Mouse (Mus musculus): ENCODE results near the gene Actn1. TPM values are rescaled to one million over a fixed set of nuclear protein-coding genes. Genes with fewer than 3 reads are reported as not detected.

Gene Actn1
- polyA plus RNA-seq, 1 experiment, result 408 TPM

- Histone ChIP-seq H3K4me3 (replicated peaks) (no peak overlapping the region), H3K4me1 (peaks cover 42% of the 10 kb centered on the region), H3K27me3 (replicated peaks) (no peaks in the 10 kb centered on the region), H3K9me3 (no peaks in the 10 kb centered on the region), H3K36me3 (replicated peaks; ENCODE audit: low read length) (peaks cover 95% of the 10 kb centered on the region)
- TF ChIP-seq GATA1 (IDR thresholded peaks at IDR 0.05; ENCODE audit: borderline replicate concordance, low read length) (no peak), FLI1 (IDR thresholded peaks at IDR 0.05; ENCODE audit: low read length) (no peak)
Measured at GRCm38 (mm10) chr12:80199738-80200137, 60.4 kb downstream of the Actn1 start.

- no peak overlapping the region for H3K4me3 ChIP-seq (replicated peaks)
- H3K4me1 ChIP-seq, result peaks cover 47% of the 10 kb centered on the region
- H3K9me3 ChIP-seq, result no peaks in the 10 kb centered on the region
Measured at GRCm38 (mm10) chr12:80198487-80198886, 61.7 kb downstream of the Actn1 start.

GRCm38 (mm10) chr12:80197343-80197742, 62.8 kb downstream of the Actn1 start:
- Histone ChIP-seq H3K36me3 (replicated peaks; ENCODE audit: low read length) (peaks cover 95% of the 10 kb centered on the region), H3K4me3 (replicated peaks) (no peak overlapping the region), H3K9me3 (no peaks in the 10 kb centered on the region), H3K27me3 (replicated peaks) (no peaks in the 10 kb centered on the region), H3K4me1 (peaks cover 43% of the 10 kb centered on the region)
- TF ChIP-seq GATA1 (IDR thresholded peaks at IDR 0.05; ENCODE audit: borderline replicate concordance, low read length) (no peak), FLI1 (IDR thresholded peaks at IDR 0.05; ENCODE audit: low read length) (no peak)

More at GRCm38 (mm10) chr12:80198487-80198886, 61.7 kb downstream of the Actn1 start:
- TF ChIP-seq FLI1 (IDR thresholded peaks at IDR 0.05; ENCODE audit: low read length), result no peak
- TF ChIP-seq GATA1 (IDR thresholded peaks at IDR 0.05; ENCODE audit: borderline replicate concordance, low read length), result no peak
- Histone ChIP-seq H3K27me3 (replicated peaks) (no peaks in the 10 kb centered on the region), H3K36me3 (replicated peaks; ENCODE audit: low read length) (peaks cover 95% of the 10 kb centered on the region)

- no peak overlapping the region for H3K4me3 ChIP-seq (replicated peaks)
- no peaks in the 10 kb centered on the region for H3K9me3 ChIP-seq
- peaks cover 37% of the 10 kb centered on the region for H3K4me1 ChIP-seq
- peaks cover 99% of the 10 kb centered on the region for H3K36me3 ChIP-seq (replicated peaks; ENCODE audit: low read length)
- TF ChIP-seq FLI1 (IDR thresholded peaks at IDR 0.05; ENCODE audit: low read length) (no peak), GATA1 (IDR thresholded peaks at IDR 0.05; ENCODE audit: borderline replicate concordance, low read length) (no peak)
- no peaks in the 10 kb centered on the region for H3K27me3 ChIP-seq (replicated peaks)
Measured at GRCm38 (mm10) chr12:80191806-80192205, 68.4 kb downstream of the Actn1 start.

GRCm38 (mm10) chr12:80191371-80191770, 68.8 kb downstream of the Actn1 start:
- Histone ChIP-seq H3K27me3 (replicated peaks) (no peaks in the 10 kb centered on the region), H3K4me1 (peaks cover 38% of the 10 kb centered on the region), H3K9me3 (no peaks in the 10 kb centered on the region), H3K36me3 (replicated peaks; ENCODE audit: low read length) (peaks cover 99% of the 10 kb centered on the region), H3K4me3 (replicated peaks) (peak overlapping the region; percentile 19)
- TF ChIP-seq GATA1 (IDR thresholded peaks at IDR 0.05; ENCODE audit: borderline replicate concordance, low read length), result no peak
- TF ChIP-seq FLI1 (IDR thresholded peaks at IDR 0.05; ENCODE audit: low read length), result no peak

GRCm38 (mm10) chr12:80190915-80191314, 69.3 kb downstream of the Actn1 start:
- Histone ChIP-seq H3K4me3 (replicated peaks) (peak overlapping the region; percentile 53), H3K36me3 (replicated peaks; ENCODE audit: low read length) (peaks cover 99% of the 10 kb centered on the region), H3K9me3 (no peaks in the 10 kb centered on the region), H3K4me1 (peaks cover 40% of the 10 kb centered on the region), H3K27me3 (replicated peaks) (no peaks in the 10 kb centered on the region)
- TF ChIP-seq GATA1 (IDR thresholded peaks at IDR 0.05; ENCODE audit: borderline replicate concordance, low read length) (no peak), FLI1 (IDR thresholded peaks at IDR 0.05; ENCODE audit: low read length) (no peak)

- Histone ChIP-seq H3K4me3 (replicated peaks) (no peak overlapping the region), H3K4me1 (peaks cover 3% of the 10 kb centered on the region; the same call in 1 of the 2 replicates), H3K36me3 (replicated peaks; ENCODE audit: low read length) (peaks cover 93% of the 10 kb centered on the region), H3K9me3 (no peaks in the 10 kb centered on the region), H3K27me3 (replicated peaks) (no peaks in the 10 kb centered on the region)
- no peak for TF ChIP-seq FLI1 (IDR thresholded peaks at IDR 0.05; ENCODE audit: low read length)
- no peak for TF ChIP-seq GATA1 (IDR thresholded peaks at IDR 0.05; ENCODE audit: borderline replicate concordance, low read length)
Measured at GRCm38 (mm10) chr12:80184041-80184440, 76.1 kb downstream of the Actn1 start.

- no peak for TF ChIP-seq GATA1 (IDR thresholded peaks at IDR 0.05; ENCODE audit: borderline replicate concordance, low read length)
- peaks cover 93% of the 10 kb centered on the region for H3K36me3 ChIP-seq (replicated peaks; ENCODE audit: low read length)
- no peaks in the 10 kb centered on the region for H3K9me3 ChIP-seq
- H3K27me3 ChIP-seq (replicated peaks), result no peaks in the 10 kb centered on the region
- no peak overlapping the region for H3K4me3 ChIP-seq (replicated peaks)
- peaks cover 12% of the 10 kb centered on the region; the same call in 1 of the 2 replicates for H3K4me1 ChIP-seq
Measured at GRCm38 (mm10) chr12:80181831-80182230, 78.3 kb downstream of the Actn1 start.

GRCm38 (mm10) chr12:80178035-80178434, 82.1 kb downstream of the Actn1 start:
- no peaks in the 10 kb centered on the region for H3K27me3 ChIP-seq (replicated peaks)
- no peaks in the 10 kb centered on the region for H3K9me3 ChIP-seq
- H3K36me3 ChIP-seq (replicated peaks; ENCODE audit: low read length), result peaks cover 92% of the 10 kb centered on the region
- H3K4me1 ChIP-seq, result peaks cover 19% of the 10 kb centered on the region; the same call in 1 of the 2 replicates
- no peak overlapping the region for H3K4me3 ChIP-seq (replicated peaks)
- TF ChIP-seq FLI1 (IDR thresholded peaks at IDR 0.05; ENCODE audit: low read length) (no peak), GATA1 (IDR thresholded peaks at IDR 0.05; ENCODE audit: borderline replicate concordance, low read length) (no peak)

- peaks cover 28% of the 10 kb centered on the region for H3K4me1 ChIP-seq
- peak overlapping the region; percentile 92 for H3K4me3 ChIP-seq (replicated peaks)
- H3K27me3 ChIP-seq (replicated peaks), result no peaks in the 10 kb centered on the region
- no peaks in the 10 kb centered on the region for H3K9me3 ChIP-seq
- no peak for TF ChIP-seq FLI1 (IDR thresholded peaks at IDR 0.05; ENCODE audit: low read length)
- no peak for TF ChIP-seq GATA1 (IDR thresholded peaks at IDR 0.05; ENCODE audit: borderline replicate concordance, low read length)
- H3K36me3 ChIP-seq (replicated peaks; ENCODE audit: low read length), result peaks cover 87% of the 10 kb centered on the region
Measured at GRCm38 (mm10) chr12:80168736-80169135, 91.4 kb downstream of the Actn1 start.
